Mouse (Mus musculus) hindlimb bud, embryonic 11.5 days (tissue): Measurements from ENCODE around the gene Slc19a3.
A peak's percentile ranks its signal among the peaks of the same experiment; 100 is the strongest.

Experiments
- DNase-seq: peaks from one replicate; pipeline ENCODE4 v3.0.0-alpha.2; 2012; ENCODE audit warnings: low read depth, low spot score; ENCODE audit errors: extremely low spot score

The Slc19a3 gene

DNA sequence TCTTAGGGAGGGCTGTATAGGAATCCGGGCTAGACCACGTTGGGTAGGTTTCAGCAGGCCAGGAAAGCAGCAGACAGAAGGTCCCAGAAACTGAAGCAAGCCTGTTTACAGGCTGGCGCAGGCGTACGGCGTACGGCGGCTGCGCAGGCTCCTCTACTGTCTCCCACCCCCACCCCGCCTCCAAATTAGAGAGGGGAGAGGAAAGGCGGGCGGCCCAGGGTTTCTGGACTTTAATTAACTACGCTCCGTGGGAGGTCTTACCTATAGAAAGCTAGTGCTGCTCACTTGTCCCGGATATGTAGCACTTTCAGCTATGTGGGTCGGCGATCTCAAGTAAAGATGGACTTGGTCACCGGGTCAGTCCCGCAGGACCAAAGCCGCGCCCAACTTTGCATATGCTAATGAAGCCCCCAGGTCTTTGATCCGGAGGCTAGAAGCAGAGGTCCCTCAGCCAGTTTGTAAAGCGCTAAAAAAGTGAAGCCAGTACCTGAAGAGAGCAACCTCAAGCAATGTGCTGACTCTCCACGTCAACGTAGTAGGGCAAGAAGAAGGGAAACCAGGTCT lies at the start of gene Slc19a3:
Slc19a3 (minus strand) TSS at position 340 of the 564 bp plus-strand sequence.
- DNase-seq, result no peak

DNA sequence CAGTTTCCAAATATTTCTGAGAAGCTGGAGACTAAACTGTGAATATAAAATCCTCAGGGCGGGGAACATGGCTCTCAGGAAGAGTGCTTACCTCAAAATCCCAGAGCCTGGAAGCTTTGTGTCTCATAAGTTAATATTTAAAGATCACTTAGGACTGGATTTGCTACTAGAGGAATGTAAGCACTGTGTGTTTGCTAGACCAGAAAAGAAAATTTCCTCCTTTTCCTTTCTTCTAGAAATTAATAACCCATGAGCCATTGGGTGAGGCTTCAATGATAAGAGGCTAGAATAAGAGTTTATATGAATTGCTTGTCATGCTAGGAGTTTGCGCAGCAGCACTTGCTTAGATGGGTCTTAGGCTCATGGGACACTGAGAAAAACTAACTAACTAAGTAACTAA lies 46.5 kb upstream of the Slc19a3 start:
- DNase-seq, result no peak

DNA sequence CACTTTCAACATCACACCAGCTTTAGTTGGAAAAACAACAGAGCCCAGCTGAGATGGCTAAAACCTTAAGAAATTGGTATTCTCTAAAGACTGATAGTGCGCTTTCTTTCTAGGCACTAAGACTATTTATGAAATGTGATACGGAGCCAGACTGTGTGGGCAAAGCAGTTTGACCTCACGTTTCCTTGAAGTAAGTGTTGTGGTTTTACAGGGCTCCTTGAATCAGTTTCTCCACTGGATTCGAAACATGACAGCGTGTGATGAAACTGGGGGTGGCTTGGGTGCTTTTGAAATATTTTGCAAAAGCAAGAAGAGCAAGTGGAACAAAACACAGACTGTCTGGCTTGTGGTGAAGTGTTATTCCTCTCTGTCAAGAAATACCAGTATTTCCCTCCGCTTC lies 38.8 kb upstream of the Slc19a3 start:
- DNase-seq, result no peak

DNA sequence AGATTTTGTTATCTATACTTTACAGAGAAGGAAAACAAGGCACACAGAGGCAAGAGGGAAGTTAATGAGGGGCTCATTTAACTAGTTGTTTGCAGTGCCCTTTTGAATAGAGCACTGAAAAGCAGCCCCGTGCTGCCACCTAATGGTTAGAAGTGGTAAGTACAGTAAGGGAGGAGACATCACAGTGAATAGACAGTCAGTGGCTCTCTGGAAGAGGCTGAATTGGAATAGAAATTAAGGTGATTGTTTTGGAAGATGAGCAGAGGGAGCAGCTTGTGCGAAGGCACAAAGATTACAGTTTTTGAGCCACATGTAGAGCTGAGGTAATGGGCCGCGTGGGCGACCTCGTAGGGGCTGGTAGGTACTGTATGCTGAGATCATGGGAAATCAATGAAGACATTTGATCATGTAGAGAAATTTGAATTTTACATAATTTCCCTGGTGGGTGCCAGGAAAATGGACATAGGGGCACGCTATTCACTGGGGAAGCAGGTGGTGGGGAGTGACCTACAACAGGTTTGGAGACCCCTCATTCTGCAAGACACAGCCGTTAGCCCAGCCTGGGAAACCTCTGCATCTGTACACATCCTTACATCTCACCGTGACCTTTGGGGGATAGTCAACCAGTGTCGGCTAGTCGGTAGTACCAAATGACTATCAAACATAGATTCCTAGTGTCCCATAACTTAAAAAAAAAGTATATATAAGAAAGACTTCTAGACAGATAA lies 38.1 kb upstream of the Slc19a3 start:
- peak; percentile 42 for DNase-seq

DNA sequence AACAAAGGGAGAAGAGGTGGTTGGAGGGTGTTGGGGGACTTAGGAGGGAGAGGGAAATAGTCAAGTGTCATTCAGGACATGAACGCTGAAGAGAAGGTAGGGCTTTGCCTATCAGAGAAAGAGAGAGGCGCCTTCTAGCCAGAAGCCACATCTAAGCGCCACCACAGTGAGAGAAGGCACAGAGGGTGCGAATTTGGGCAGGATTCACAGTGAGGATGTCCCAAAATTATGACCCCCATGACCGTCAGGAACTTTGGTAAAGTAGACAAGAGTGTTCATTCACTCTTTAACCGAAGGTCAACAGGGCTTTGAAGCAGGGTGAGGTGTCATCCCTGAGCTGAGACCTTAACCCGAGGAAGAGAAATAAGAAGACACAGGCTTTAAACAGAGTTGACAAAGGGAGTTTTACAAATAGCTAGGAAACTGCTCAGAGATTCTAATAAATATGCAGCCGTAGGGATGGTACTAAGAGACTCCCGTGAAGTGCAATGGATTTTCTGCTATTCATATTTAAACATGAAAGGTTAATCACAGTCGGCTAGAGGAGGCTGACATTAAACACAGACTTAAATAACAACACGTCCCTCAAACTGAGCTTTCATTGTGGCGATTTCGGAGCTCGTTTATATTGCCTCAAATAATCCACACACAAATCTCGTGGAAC lies 37.4 kb upstream of the Slc19a3 start:
- DNase-seq, result no peak

DNA sequence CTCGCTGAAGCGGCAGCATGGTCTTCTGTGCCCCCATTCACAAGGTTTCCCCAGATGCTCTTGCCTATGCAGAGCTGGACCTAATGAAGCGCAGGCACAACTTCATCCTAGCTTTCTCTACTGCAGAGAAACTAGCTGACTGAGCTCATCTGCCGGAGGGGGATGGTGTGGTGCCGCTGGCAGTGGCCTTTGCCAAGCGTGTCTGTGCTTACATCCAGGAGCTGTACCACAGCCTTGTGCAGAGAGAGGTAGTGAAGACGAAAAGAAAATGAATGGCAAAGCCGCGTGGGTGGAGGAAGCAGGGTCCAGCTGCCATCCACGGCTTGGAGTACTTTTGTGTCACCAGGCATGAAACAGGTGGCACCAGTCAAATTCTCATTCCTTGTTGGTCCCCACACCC lies 29.0 kb upstream of the Slc19a3 start:
- no peak for DNase-seq

DNA sequence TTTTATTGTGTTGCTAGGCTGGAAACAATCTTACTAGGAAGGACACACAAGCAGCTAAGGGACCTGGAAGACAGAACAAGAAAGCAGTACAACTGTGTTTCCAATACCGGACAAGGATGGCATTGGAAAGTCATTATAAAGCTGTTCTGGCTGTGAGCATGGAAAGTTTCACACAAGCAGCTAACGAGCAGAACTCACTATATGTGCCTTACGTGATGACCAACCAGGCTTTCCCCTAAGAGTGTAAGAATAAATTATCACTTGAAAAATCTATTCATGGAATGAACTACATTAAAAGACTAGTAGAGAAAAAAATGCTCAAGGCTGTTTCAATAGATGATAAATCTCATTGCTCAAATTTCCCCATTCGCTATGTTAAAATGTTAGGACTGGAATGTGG lies 28.3 kb upstream of the Slc19a3 start:
- DNase-seq, result no peak

DNA sequence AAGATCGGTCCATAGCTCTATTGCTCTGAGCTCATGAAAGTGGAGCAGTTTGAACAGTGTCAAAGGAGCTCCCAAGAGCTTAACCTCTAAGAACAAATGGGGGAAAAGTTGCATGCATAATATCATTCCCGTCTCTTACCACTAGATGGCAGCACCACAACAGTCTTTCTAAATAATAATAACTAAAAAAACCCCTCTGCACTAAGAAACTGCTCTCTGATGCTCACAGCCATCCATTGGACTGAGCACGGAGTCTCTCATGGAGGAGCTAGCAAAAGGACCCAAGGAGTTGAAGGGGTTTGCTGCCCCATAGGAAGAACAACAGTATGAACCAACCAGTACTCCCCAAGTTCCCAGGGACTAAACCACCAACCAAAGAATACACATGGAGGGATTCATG lies 26.6 kb upstream of the Slc19a3 start:
- DNase-seq, result peak; percentile 50

DNA sequence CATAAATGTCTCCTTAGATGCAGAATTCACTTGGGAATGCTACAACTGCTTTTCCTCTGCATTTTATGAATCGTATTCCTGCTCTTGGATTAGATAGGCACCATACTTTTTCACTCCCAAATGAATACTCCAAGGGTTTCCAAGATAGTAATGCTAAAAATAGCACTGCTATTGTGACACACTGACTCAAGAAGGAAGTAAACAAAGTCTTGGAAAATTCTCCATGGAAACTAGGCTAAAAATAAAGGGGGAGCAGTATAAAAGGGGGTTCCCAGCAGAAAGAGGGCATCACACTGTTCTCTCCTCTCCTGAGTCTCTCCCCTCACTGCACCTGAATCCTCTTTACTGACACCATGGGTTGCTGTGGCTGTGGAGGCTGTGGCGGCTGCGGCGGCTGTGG lies 22.4 kb upstream of the Slc19a3 start, which contains the start of gene Krtap28-13:
Krtap28-13 (plus strand) TSS at position 288 of the 400 bp plus-strand sequence.
- DNase-seq, result no peak

DNA sequence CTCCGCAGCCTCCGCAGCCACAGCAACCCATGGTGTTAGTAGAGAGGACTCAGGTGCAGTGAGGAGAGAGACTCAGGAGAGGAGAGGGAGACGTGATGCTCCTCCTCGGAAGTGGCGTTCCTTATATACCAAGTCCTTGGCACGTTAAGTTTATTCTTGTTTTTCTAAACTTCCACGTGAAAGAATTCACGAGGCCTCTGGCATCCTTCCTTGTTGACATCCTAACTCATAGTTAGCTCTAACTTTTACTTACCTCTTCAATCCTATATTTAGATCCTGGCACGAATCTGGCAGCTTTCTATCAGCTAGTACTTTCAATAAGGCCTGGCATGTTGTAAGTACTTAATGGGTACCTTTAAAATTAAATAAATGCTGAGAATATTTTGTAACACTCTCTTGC lies 21.0 kb upstream of the Slc19a3 start, which contains the start of gene A030005K14Rik:
A030005K14Rik (minus strand) TSS at position 101 of the 400 bp plus-strand sequence.
- no peak for DNase-seq

DNA sequence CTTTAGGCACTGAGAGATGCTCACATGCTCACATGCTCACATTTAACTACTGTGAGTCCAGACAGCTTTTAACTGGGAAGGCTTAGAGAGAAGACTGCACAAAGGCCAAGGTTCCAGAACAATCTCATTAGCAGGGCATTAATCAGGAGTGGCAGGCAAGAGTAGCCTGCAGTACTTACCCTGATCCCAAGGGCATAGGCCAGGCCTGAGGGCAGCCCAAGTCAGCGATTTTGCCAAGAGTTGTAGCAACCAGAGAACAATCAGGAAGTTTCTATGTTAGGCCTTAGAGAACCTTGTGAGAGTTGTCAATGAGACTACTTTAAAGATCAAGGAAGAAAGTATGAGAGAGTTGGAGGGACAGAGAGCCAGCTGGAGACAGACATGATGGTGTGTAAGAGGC lies 20.2 kb upstream of the Slc19a3 start:
- no peak for DNase-seq

DNA sequence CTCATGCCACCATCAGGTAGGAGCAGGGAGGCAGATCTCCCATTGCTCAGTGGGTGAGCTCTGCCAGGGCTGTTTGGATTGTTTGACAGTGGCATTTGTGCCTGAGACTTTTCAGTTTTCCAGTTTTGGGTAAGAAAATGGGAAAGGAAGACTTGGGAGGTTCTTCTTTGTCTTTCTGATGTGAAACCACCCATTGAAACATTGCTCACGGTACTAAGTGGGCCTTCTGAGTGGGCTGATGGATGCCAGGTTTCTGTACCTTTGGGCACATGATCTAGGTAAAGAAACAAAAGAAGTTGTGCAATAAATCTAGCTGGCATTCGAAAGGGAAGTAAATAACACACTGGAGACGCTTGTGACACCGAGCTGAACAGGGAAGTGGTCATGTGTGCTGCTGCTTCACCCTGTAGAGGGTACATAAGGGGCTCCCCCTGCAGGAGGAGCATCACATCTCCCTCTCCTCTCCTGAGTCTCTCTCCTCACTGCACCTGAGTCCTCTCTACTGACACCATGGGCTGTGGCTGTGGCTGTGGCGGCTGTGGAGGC lies 6.7 kb upstream of the Slc19a3 start, which contains the start of gene Gm47969:
Gm47969 (plus strand) TSS at position 51 of the 546 bp plus-strand sequence.
- no peak for DNase-seq

DNA sequence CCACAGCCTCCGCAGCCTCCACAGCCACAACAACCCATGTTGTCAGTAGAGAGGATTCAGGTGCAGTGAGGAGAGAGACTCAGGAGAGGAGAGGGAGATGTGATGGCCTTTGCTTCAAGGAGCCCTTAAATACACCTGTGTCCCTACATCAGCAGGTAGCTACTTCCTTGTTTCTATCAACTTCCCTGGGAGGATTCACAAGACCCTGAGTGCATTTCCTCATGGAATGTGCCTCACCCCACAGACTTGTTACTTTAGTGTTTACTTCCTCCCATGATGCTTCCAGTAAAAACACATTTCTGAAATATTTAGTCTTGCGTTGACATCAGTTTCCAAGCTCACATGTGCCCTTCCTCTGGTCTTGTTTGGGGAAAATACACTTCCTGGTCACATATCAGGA lies 4.1 kb upstream of the Slc19a3 start, which contains the start of gene Krtap28-10:
Krtap28-10 (minus strand) TSS at position 101 of the 400 bp plus-strand sequence.
- no peak for DNase-seq

DNA sequence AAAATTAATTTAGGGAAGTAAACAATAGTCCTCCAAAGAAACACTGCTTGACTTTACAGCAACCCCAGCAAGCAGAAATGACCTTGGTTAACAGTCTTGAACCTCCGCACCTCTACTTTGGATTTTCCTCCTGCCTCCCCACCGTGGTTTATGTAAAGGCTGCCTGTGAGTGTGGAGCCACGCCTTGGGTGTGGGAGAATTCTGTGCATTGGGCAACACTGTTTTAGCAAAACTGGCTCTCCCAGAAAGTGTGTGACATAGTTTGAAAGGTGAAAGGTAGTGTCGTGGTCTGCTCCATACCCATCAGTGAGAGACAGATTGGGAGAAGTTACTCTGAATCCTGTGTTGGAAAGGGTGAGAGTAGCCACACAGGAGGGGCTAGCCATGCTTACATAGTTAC lies 832 bp upstream of the Slc19a3 start:
- no peak for DNase-seq

DNA sequence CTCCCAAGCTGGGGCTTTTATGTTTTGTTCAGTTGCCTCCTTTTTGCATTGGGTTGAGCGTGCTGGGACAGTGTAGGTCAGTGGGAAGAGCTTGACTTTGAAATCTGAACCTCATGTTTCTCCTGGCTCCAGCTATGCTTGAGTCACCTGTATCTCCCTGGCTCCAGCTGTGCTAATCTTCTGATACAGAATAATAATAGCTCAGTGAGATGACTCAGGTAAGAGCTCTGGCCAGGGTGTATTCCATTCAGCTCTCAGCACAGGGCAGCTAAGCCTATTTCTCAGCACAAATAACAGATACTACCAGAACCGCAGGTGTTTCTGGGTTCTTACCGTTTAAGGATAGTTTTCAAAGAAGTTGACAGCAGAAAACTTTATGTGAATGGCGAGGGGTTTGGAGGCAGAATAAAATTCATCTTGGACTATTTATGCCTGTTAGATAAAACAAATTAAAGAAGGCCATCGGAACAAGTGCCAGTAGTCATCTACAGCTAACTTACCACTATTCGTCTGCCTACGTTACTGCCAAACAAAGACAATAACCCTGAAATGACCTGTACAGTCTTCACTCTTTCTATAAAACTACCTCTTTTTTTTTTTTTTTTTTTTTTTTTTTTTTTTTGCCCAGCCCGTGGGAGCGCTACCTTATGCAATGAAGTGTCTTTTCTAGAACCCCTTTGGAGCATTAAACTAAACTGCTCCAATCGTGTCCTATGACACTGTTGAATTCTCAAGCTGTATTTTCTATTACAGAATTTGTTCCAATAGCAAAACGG lies 1.2 kb downstream of the Slc19a3 start:
- DNase-seq, result no peak

DNA sequence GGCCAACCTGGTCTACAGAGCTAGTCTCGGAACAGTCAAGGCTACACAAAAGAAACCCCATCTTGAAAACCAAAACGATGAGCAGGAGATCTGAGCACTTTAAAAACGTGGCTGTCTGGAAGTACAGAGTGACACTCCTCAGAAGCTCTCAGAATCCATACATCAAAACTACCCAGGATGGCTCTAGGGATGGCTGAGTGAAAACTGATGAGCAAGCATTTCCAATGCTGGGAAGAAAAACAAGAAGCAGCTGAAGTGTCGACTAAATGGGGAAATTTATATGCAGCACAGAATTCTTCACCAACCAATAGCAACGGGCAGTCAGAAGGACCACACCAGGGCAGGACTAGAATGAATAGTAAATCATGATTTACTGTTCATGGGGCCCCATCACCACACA lies 3.7 kb downstream of the Slc19a3 start:
- no peak for DNase-seq

DNA sequence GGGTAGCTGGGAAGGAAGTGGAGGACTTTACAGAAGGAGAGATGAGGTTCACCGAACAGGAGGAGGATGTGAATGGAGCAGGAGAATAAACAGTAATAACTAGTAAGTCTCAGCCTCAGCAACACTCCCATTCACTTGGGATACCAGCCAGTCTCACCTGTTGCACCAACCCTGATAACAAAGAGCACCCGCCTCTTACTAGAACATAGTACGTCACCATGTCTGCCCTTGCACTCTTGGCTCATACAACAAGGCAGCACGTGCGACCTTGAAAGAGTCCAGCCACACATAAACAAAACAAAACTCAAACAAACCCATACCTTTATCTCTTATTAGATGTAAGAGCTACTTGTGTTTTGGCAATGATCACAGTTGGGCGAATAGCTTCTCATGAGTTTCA lies 5.7 kb downstream of the Slc19a3 start:
- DNase-seq, result no peak

DNA sequence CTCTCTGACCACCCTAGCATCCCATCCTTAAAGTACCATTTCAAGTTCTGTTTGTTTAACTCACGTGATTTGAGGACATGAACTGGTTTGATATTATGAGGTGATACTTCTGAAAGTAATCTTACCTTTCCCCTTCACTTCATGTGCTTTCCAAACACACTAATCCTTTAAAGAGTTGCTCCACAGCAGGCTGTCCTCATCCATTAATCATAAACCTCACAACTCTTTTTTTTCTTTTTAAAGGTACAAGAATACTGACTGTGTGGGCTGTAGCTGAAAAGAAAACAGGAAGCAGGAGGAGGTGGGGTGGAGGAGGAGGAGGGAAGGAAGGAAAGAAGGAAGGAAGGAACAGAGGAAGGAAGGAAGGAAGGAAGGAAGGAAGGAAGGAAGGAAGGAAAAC lies 6.3 kb downstream of the Slc19a3 start:
- no peak for DNase-seq

DNA sequence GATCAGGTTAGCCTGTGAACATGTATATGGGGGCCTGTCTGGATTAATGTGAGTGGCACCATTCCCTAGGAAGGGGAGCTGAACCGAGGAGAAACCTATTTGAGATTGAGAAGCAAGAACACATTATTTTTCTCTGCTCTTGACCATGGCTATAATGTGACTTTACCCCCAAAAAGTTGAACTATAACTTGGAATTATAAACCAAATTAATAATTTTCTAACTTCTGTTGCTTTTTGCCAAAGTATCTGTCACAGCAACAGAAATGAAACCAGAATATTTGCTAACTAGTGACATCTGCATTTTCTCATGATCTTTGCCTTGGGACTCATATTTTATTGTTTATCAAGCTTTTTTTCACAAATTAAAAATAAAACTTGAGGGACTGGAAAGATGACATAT lies 21.7 kb downstream of the Slc19a3 start:
- no peak for DNase-seq

DNA sequence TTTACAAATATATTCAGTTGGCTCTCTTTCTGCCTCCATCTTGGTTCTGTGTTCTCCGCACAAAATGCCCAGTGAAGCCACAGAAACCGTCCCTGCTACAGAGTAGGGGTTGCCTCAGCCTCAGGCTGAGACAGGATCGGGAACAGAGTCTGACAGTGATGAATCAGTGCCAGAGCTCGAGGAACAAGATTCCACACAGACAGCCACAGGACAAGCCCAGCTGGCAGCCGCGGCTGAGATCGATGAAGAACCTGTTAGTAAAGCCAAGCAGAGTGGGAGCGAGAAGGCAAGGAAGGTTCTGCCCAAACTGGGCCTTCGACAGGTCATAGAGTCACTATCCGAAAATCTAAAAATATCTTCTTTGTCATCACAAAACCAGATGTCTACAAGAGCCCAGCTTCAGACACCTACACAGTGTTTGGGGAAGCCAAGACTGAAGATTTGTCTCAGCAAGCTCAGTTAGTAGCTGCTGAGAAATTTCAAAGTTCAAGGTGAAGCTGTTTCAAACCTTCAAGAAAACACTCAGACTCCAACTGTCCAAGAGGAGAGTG lies 22.8 kb downstream of the Slc19a3 start:
- no peak for DNase-seq

DNA sequence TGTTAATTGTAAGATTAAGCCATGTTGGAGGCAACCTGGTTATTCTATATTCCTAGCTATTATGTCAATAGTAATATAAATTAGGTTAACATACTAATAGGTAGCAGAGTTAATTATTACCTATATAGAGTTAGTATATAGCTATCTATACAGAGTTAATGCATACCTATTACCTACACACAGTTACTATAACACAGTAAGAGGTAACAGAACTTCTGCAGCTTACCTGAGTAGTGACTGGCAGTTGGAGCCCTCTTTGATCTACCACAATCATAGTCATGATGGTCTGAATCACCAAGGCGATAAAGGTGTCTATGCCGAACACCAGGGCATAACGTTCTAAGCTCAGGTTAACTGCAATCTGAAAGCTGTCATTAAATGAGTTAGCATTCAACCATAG lies 23.8 kb downstream of the Slc19a3 start:
- DNase-seq, result no peak
